Mouse (Mus musculus): ENCODE measurements around the gene Wwox.

Wwox gene

DNA sequence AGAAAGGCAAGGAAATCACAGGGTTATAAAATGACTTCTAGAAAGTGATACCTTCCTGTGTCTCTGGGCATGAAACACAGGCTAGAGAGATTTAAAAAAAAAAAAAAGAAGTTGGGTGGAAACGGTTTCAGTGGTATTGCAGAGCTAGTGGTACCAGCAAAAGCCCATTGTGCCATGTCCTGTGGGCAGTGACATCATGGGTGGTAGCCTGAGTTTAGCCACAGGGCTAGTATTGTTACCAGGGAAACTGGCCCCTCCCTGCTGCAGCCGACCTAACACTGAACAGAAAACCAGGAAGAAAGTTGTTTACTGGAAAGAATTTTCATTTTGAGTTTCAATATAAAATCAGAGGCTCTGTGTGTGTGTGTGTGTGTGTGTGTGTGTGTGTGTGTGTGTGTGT is 836.8 kb downstream of the Wwox start:
- DNase-seq (ENCODE audit: low read depth in 2 of 2, low spot score in 2 of 2): no peak

- DNase-seq (ENCODE audit: low read depth in 2 of 2, low spot score in 2 of 2): no peak
These were observed 838.8 kb downstream of the Wwox start for GRCm38 (mm10) chr8:115278291-115278690.

GRCm38 (mm10) chr8:115290224-115290623 is 850.8 kb downstream of the Wwox start:
- no peak for DNase-seq (ENCODE audit: low read depth in 2 of 2, low spot score in 2 of 2)

- no peak for DNase-seq (ENCODE audit: low read depth in 2 of 2, low spot score in 2 of 2)
These were observed 857.3 kb downstream of the Wwox start for GRCm38 (mm10) chr8:115296760-115297159.

GRCm38 (mm10) chr8:115302484-115302883 is 863.0 kb downstream of the Wwox start:
- DNase-seq (ENCODE audit: low read depth in 2 of 2, low spot score in 2 of 2): no peak

DNA sequence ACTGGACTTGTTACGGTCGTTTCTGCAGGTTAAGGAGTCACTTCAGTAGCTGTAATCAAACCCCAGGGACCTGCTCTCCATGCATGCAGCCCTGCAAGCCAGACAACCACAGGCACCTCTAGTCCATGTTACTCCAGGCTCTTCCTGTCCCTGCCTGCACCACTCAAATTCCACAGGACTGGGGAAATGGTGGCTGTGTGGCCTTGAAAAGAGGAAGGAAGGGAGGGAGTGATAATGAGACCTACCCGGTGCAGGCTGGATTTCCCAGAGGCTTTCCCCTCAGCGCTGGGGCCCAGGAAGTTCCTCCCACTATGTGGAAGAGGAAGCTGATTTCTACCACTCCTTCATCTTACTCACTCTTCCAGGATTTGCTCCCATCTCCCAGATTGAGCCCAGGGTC is 868.0 kb downstream of the Wwox start:
- no peak for DNase-seq (ENCODE audit: low read depth in 2 of 2, low spot score in 2 of 2)

GRCm38 (mm10) chr8:115311003-115311402 is 871.5 kb downstream of the Wwox start:
- no peak for DNase-seq (ENCODE audit: low read depth in 2 of 2, low spot score in 2 of 2)

- DNase-seq (ENCODE audit: low read depth in 2 of 2, low spot score in 2 of 2): no peak
These were observed 872.9 kb downstream of the Wwox start for GRCm38 (mm10) chr8:115312371-115312770.

DNA sequence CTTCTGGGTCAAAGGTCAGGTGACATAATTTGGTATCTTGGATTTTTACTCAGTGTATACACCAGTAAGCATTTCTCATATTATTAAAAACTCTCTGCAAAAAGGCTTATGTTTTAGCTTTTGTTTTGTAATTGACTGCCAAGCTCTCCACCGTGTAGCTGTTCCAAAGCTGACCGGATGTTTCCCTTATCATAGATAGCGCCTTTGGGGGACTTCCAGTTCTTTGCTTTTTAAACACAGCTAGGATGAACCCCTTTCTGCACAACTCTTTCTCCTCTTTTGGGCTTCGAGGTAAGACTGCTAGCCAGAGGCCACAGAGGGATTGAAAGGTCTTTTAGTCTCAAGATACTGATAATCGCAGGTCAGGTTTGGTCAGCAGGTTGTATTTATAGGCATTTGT is 883.0 kb downstream of the Wwox start:
- no peak for DNase-seq (ENCODE audit: low read depth in 2 of 2, low spot score in 2 of 2)

DNA sequence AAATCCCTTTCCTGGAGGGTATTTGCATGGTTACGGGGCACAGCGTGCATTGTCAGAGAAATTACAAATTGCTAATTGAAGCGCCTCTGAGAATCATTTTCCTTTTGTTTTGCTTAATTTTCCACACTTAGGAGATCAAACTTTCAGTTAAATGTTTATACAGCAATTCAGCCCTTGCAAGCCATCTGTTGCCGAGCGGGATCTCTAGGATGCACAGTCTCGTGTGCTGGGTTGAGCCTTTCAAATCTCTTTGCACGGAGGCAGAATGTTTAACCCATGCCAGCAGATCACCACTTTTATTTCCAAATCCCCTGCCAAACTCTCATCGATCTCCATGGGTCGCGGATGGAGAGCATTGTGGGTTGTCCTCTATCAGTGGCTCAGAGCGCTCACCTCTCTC is 891.2 kb downstream of the Wwox start:
- no peak for DNase-seq (ENCODE audit: low read depth in 2 of 2, low spot score in 2 of 2)

DNA sequence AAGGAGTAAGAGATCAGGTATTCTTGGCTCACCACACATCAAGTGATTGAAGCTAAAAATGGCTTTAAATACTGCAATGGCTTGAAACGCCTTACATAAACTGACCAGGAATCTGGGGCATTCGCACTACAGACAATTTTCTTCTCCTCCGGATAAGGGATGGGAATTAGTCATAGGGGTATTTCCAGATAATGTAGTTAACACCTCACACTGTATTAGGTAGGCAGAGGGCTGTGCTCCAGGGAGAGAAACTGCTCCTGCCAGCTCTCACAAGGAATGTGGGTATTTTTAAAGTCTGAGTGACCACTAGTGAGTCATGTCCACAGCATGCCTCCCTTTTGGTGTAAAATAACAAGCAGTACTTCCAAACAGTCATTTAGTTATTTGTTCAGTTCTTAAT is 894.5 kb downstream of the Wwox start:
- DNase-seq (ENCODE audit: low read depth in 2 of 2, low spot score in 2 of 2): no peak

- DNase-seq (ENCODE audit: low read depth in 2 of 2, low spot score in 2 of 2): no peak
These were observed 896.9 kb downstream of the Wwox start for GRCm38 (mm10) chr8:115336361-115336760.

DNA sequence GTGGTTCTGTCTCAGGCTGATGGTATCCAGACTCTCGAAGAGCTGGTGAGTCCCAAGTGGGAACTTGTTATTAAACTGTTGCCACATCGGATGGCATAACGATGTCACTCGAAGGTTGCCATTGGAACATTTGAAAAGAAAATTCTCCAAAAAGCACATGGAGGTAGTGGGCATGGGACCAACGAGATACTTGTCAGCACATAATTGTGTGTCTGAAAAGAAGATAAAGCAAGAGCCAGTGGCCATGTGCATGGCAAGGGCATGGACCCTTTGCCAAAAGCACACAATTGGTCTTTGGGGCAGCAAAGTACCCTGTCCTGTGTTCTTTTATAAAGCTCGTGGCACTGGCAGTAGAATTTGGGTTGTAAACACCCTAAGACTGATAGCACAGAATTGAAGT is 909.2 kb downstream of the Wwox start:
- no peak for DNase-seq (ENCODE audit: low read depth in 2 of 2, low spot score in 2 of 2)

DNA sequence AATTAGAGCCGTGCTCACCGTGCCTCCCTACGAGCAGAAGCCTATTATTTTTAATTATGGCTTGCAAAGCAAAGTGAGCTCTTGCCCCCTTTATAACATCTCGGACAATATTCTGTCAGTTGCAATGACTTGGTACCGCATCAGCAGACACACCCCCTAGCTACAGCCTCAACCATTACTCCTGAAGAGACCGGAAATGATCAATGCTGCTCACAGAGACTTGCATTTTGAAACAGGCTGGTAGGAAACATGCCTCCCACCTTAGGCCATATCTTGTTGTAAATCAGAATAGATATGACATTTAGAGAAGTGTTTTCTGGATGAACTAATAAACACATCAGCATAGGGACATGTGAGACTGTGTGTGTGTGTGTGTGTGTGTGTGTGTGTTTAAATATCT is 911.3 kb downstream of the Wwox start:
- no peak for DNase-seq (ENCODE audit: low read depth in 2 of 2, low spot score in 2 of 2)

DNA sequence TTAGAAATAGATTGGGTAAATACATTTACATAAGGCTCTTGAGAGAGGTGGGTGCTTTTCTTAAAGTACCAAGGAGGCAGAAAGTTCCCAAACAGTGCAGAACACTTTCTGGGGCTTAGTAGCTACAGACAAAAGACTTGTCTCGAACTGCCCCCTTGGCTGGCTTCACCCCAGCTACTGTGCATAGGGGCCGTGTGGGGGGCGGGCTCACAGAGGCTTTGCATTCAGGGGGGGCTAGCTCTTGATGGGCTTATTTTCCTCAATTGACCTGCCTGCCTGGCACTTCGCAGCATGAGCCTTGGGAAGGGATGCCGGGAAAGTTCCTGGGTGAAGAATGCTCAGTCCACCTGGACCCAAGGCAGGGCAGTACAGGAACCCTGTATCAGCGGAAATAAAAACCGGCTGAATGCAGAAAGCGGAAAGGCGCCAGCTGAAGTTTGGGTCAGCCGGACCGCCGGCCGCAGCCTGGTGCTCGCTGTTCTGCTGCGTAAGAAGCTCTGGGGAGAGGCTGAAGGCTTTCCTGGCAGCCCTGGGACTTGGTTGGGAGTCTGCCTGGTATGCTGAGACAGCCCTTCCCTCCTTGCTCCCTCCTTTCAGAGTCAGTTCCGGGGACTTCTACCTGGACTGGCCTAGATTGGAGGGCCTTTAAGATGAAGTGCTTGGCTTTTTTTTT is 918.3 kb downstream of the Wwox start:
- no peak for DNase-seq (ENCODE audit: low read depth in 2 of 2, low spot score in 2 of 2)

DNA sequence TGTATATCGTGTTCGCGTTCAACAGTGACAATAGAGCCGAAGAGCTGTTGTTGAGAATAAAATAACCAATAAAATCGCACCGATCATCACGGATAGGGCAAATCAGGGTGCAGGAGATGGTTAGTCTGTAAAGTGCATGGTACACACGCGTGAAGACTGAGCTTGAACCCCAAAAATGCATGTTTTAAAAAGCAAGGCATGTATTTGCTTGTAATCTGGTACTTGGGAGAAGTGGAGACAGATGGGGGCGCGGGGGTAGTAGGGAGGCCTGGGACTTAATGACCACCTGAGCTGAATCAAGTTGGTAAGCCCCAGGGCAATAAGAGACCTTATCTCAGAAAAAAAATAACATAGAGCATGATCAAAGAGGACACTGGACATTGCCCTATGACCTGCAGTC is 919.0 kb downstream of the Wwox start:
- no peak for DNase-seq (ENCODE audit: low read depth in 2 of 2, low spot score in 2 of 2)

DNA sequence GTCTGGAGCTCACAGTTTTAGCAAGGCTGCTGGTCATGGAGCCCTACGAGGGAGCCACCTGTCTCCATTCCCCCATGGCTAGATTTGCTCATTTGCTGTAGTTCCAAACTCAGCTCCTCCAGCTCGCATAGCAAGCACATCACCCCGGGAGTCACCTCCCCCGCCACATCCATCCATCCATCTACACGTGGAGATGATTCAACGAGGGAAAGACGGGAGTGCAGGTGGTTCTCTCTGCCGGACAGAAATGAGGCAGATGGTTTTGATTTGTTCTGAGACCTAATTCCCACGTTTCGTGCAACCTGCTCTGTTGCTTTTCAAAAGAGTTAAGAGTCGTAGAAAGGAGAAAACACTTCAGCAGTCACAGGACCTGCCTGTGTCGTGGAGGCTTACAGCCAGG is 920.2 kb downstream of the Wwox start:
- no peak for DNase-seq (ENCODE audit: low read depth in 2 of 2, low spot score in 2 of 2)

- no peak for DNase-seq (ENCODE audit: low read depth in 2 of 2, low spot score in 2 of 2)
These were observed 923.1 kb downstream of the Wwox start for GRCm38 (mm10) chr8:115362518-115362917.

- no peak for DNase-seq (ENCODE audit: low read depth in 2 of 2, low spot score in 2 of 2)
These were observed 935.5 kb downstream of the Wwox start for GRCm38 (mm10) chr8:115374957-115375356.

GRCm38 (mm10) chr8:115375361-115376047 is 936.0 kb downstream of the Wwox start:
- DNase-seq (ENCODE audit: low read depth in 2 of 2, low spot score in 2 of 2): no peak

- DNase-seq (ENCODE audit: low read depth in 2 of 2, low spot score in 2 of 2): no peak
These were observed 937.9 kb downstream of the Wwox start for GRCm38 (mm10) chr8:115377321-115377720.

DNA sequence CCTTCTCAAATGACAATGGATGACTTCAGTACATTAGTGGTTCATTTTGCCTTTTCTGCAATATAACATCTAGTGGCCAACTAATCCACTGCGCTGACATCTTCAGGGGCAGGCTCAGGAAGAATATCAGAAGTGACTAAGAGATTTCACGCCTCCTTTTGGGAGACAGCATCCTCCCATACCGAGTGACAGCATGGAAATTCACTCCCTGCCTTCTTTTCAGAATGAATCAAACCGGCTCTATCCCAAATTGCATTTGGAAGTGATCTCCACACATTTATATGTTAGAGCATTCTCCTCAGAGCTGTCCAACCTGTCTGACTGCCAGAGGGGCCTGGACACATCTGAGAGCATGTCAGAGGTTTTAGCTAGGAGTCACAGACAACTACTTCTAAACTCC is 940.6 kb downstream of the Wwox start:
- DNase-seq (ENCODE audit: low read depth in 2 of 2, low spot score in 2 of 2): no peak

DNA sequence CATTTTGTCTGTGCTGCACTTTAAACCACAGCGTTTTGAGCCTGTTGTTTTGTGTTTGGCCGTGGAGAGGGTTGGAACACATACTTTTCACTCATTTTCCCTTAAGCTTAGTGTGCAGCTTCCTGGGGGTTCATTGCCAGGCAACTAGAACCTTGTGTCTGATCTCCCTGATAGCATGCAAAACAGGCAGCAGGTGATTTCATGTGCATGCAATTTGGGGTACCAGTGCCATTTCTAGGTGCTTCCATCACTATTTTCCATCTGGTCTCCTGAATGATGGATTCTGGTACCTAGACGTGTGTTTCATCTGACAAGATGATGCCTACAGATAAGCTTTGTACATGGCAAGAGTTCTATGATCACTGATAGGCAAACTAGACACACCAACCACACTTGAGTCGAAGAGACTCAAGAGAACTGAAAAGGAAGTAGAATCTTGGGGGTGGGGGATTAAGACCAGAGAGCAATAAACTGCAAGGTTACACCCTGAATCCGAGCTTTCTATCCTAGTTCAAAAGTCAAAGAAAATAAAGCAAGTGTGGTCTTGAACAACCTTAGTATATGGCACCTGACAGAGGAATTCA is 951.6 kb downstream of the Wwox start:
- no peak for DNase-seq (ENCODE audit: low read depth in 2 of 2, low spot score in 2 of 2)

All from CD8-positive naive resting alpha-beta T cell, adult 2 months (primary cell).